Mouse (Mus musculus): ENCODE data around the gene Adamts17. TPM values are rescaled to one million over a fixed set of nuclear protein-coding genes. Genes with fewer than 3 reads are reported as not detected.

The Adamts17 gene
- polyA plus RNA-seq, 1 experiment from 2014 or later, result 6.2 TPM

GRCm38 (mm10) chr7:66892096-66892495 is 52.6 kb downstream of the Adamts17 start:
- no peak overlapping the region for H3K9ac ChIP-seq (replicated peaks; ENCODE audit: low read depth, low read length)
- 88% methylated on average over 4 of the region's 4 CpGs for WGBS
- no peak overlapping the region for H3K4me2 ChIP-seq (ENCODE audit: low read depth, low read length)

GRCm38 (mm10) chr7:66902376-66902775 is 62.8 kb downstream of the Adamts17 start:
- no peak overlapping the region for H3K4me3 ChIP-seq (ENCODE audit: low read depth, low read length)
- no peak overlapping the region for H3K9ac ChIP-seq (replicated peaks; ENCODE audit: low read depth, low read length)
- no peak for ATAC-seq (ENCODE audit: low read depth)
- H3K36me3 ChIP-seq (ENCODE audit: control insufficient read depth, insufficient read depth, low read length), result no peaks in the 10 kb centered on the region
- H3K4me1 ChIP-seq (ENCODE audit: control insufficient read depth, insufficient read depth, low read length), result no peaks in the 10 kb centered on the region
- H3K4me2 ChIP-seq (ENCODE audit: low read depth, low read length), result no peak overlapping the region
- H3K27me3 ChIP-seq (ENCODE audit: control insufficient read depth, insufficient read depth, low read length), result no peaks in the 10 kb centered on the region
- H3K9me3 ChIP-seq (ENCODE audit: control insufficient read depth, low read length), result no peaks in the 10 kb centered on the region
- no peak overlapping the region for H3K27ac ChIP-seq (ENCODE audit: low read depth, low read length)
- 78% methylated on average over 7 of the region's 7 CpGs for WGBS

More at GRCm38 (mm10) chr7:66892096-66892495, 52.6 kb downstream of the Adamts17 start:
- Histone ChIP-seq H3K27me3 (ENCODE audit: control insufficient read depth, insufficient read depth, low read length) (no peaks in the 10 kb centered on the region), H3K36me3 (ENCODE audit: control insufficient read depth, insufficient read depth, low read length) (no peaks in the 10 kb centered on the region), H3K4me3 (ENCODE audit: low read depth, low read length) (no peak overlapping the region), H3K27ac (ENCODE audit: low read depth, low read length) (no peak overlapping the region), H3K4me1 (ENCODE audit: control insufficient read depth, insufficient read depth, low read length) (no peaks in the 10 kb centered on the region), H3K9me3 (ENCODE audit: control insufficient read depth, low read length) (no peaks in the 10 kb centered on the region)
- no peak for ATAC-seq (ENCODE audit: low read depth)

- H3K9me3 ChIP-seq (ENCODE audit: control insufficient read depth, low read length), result no peaks in the 10 kb centered on the region
- WGBS, result 70% methylated on average over 5 of the region's 5 CpGs
- no peak for ATAC-seq (ENCODE audit: low read depth)
Observed at GRCm38 (mm10) chr7:66903014-66903413, 63.5 kb downstream of the Adamts17 start.

GRCm38 (mm10) chr7:66905941-66906340 is 66.4 kb downstream of the Adamts17 start:
- no peak for ATAC-seq (ENCODE audit: low read depth)
- no peaks in the 10 kb centered on the region for H3K27me3 ChIP-seq (ENCODE audit: control insufficient read depth, insufficient read depth, low read length)
- H3K9ac ChIP-seq (replicated peaks; ENCODE audit: low read depth, low read length), result no peak overlapping the region
- 94% methylated on average over 4 of the region's 4 CpGs for WGBS
- H3K9me3 ChIP-seq (ENCODE audit: control insufficient read depth, low read length), result no peaks in the 10 kb centered on the region
- H3K36me3 ChIP-seq (ENCODE audit: control insufficient read depth, insufficient read depth, low read length), result no peaks in the 10 kb centered on the region
- H3K4me1 ChIP-seq (ENCODE audit: control insufficient read depth, insufficient read depth, low read length), result no peaks in the 10 kb centered on the region
- no peak overlapping the region for H3K4me2 ChIP-seq (ENCODE audit: low read depth, low read length)
- no peak overlapping the region for H3K27ac ChIP-seq (ENCODE audit: low read depth, low read length)
- no peak overlapping the region for H3K4me3 ChIP-seq (ENCODE audit: low read depth, low read length)

More at GRCm38 (mm10) chr7:66903014-66903413, 63.5 kb downstream of the Adamts17 start:
- Histone ChIP-seq H3K9ac (replicated peaks; ENCODE audit: low read depth, low read length) (no peak overlapping the region), H3K36me3 (ENCODE audit: control insufficient read depth, insufficient read depth, low read length) (no peaks in the 10 kb centered on the region), H3K4me1 (ENCODE audit: control insufficient read depth, insufficient read depth, low read length) (no peaks in the 10 kb centered on the region), H3K4me2 (ENCODE audit: low read depth, low read length) (no peak overlapping the region), H3K4me3 (ENCODE audit: low read depth, low read length) (no peak overlapping the region), H3K27me3 (ENCODE audit: control insufficient read depth, insufficient read depth, low read length) (no peaks in the 10 kb centered on the region), H3K27ac (ENCODE audit: low read depth, low read length) (no peak overlapping the region)

GRCm38 (mm10) chr7:66912866-66913265 is 73.3 kb downstream of the Adamts17 start:
- Histone ChIP-seq H3K9ac (replicated peaks; ENCODE audit: low read depth, low read length) (no peak overlapping the region), H3K4me3 (ENCODE audit: low read depth, low read length) (no peak overlapping the region), H3K27me3 (ENCODE audit: control insufficient read depth, insufficient read depth, low read length) (no peaks in the 10 kb centered on the region), H3K27ac (ENCODE audit: low read depth, low read length) (no peak overlapping the region), H3K9me3 (ENCODE audit: control insufficient read depth, low read length) (no peaks in the 10 kb centered on the region), H3K4me2 (ENCODE audit: low read depth, low read length) (no peak overlapping the region), H3K36me3 (ENCODE audit: control insufficient read depth, insufficient read depth, low read length) (no peaks in the 10 kb centered on the region), H3K4me1 (ENCODE audit: control insufficient read depth, insufficient read depth, low read length) (peaks cover 3% of the 10 kb centered on the region; the same call in 1 of the 2 replicates)
- no peak for ATAC-seq (ENCODE audit: low read depth)
- 63% methylated on average over 5 of the region's 5 CpGs for WGBS

GRCm38 (mm10) chr7:66923595-66923994 is 84.1 kb downstream of the Adamts17 start:
- Histone ChIP-seq H3K4me2 (ENCODE audit: low read depth, low read length) (no peak overlapping the region), H3K4me1 (ENCODE audit: control insufficient read depth, insufficient read depth, low read length) (no peaks in the 10 kb centered on the region), H3K36me3 (ENCODE audit: control insufficient read depth, insufficient read depth, low read length) (no peaks in the 10 kb centered on the region), H3K9ac (replicated peaks; ENCODE audit: low read depth, low read length) (no peak overlapping the region), H3K27ac (ENCODE audit: low read depth, low read length) (no peak overlapping the region), H3K27me3 (ENCODE audit: control insufficient read depth, insufficient read depth, low read length) (no peaks in the 10 kb centered on the region), H3K9me3 (ENCODE audit: control insufficient read depth, low read length) (no peaks in the 10 kb centered on the region), H3K4me3 (ENCODE audit: low read depth, low read length) (no peak overlapping the region)
- ATAC-seq (ENCODE audit: low read depth), result no peak
- WGBS, result 96% methylated on average over 3 of the region's 3 CpGs

GRCm38 (mm10) chr7:66924104-66924503 is 84.6 kb downstream of the Adamts17 start:
- Histone ChIP-seq H3K27ac (ENCODE audit: low read depth, low read length) (no peak overlapping the region), H3K27me3 (ENCODE audit: control insufficient read depth, insufficient read depth, low read length) (no peaks in the 10 kb centered on the region), H3K9ac (replicated peaks; ENCODE audit: low read depth, low read length) (no peak overlapping the region), H3K4me3 (ENCODE audit: low read depth, low read length) (no peak overlapping the region), H3K36me3 (ENCODE audit: control insufficient read depth, insufficient read depth, low read length) (no peaks in the 10 kb centered on the region), H3K4me1 (ENCODE audit: control insufficient read depth, insufficient read depth, low read length) (no peaks in the 10 kb centered on the region), H3K4me2 (ENCODE audit: low read depth, low read length) (no peak overlapping the region), H3K9me3 (ENCODE audit: control insufficient read depth, low read length) (no peaks in the 10 kb centered on the region)
- no peak for ATAC-seq (ENCODE audit: low read depth)
- 100% methylated on average over 1 of the region's 1 CpGs for WGBS

GRCm38 (mm10) chr7:66929263-66929662 is 89.7 kb downstream of the Adamts17 start:
- Histone ChIP-seq H3K9me3 (ENCODE audit: control insufficient read depth, low read length) (no peaks in the 10 kb centered on the region), H3K9ac (replicated peaks; ENCODE audit: low read depth, low read length) (no peak overlapping the region), H3K27ac (ENCODE audit: low read depth, low read length) (no peak overlapping the region), H3K4me3 (ENCODE audit: low read depth, low read length) (no peak overlapping the region), H3K36me3 (ENCODE audit: control insufficient read depth, insufficient read depth, low read length) (no peaks in the 10 kb centered on the region), H3K27me3 (ENCODE audit: control insufficient read depth, insufficient read depth, low read length) (no peaks in the 10 kb centered on the region), H3K4me1 (ENCODE audit: control insufficient read depth, insufficient read depth, low read length) (0 out of 2 replicates have a peak, but pooled peaks cover 3% of the 10 kb centered on the region), H3K4me2 (ENCODE audit: low read depth, low read length) (no peak overlapping the region)
- ATAC-seq (ENCODE audit: low read depth), result no peak
- 60% methylated on average over 6 of the region's 6 CpGs for WGBS

GRCm38 (mm10) chr7:66931291-66931690 is 91.8 kb downstream of the Adamts17 start:
- Histone ChIP-seq H3K9ac (replicated peaks; ENCODE audit: low read depth, low read length) (no peak overlapping the region), H3K4me2 (ENCODE audit: low read depth, low read length) (no peak overlapping the region), H3K9me3 (ENCODE audit: control insufficient read depth, low read length) (no peaks in the 10 kb centered on the region), H3K36me3 (ENCODE audit: control insufficient read depth, insufficient read depth, low read length) (no peaks in the 10 kb centered on the region), H3K4me1 (ENCODE audit: control insufficient read depth, insufficient read depth, low read length) (0 out of 2 replicates have a peak, but pooled peaks cover 3% of the 10 kb centered on the region), H3K4me3 (ENCODE audit: low read depth, low read length) (no peak overlapping the region), H3K27me3 (ENCODE audit: control insufficient read depth, insufficient read depth, low read length) (no peaks in the 10 kb centered on the region), H3K27ac (ENCODE audit: low read depth, low read length) (no peak overlapping the region)
- ATAC-seq (ENCODE audit: low read depth), result no peak
- 98% methylated on average over 1 of the region's 1 CpGs for WGBS
